Mouse (Mus musculus) 3T3-L1 (cell line): ENCODE results near the gene Trpm2.
"Not testable (repeated sequence)": the region's sequence is repeated elsewhere in the genome, so short reads cannot be mapped to it uniquely, and the experiment has no call there.

Experiments
- DNase-seq: peaks from one replicate; pipeline ENCODE4 v3.0.0-alpha.2; 2015; ENCODE audit warnings: low read depth, low spot score

Trpm2 gene

DNA sequence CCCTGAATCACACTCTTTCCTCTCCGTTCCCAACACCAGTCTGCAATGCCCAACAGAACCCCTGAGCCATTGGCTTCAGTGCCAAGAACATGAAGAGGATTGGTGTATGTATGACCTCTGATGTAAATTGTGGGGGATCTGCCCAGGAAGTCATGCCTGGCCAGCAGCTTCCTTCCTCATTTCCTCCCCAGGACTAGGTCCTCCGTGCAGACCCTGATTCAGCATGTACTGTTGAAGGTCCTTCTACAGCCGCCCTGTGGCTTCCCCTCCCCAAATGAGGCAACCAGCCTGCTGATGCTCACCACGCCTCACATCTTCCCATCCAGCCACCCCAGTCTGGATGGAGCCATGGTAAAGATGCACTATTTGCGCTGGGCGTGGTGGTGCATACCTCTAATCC, at the start of gene Trpm2:
Gene Trpm2 (minus strand): TSS at position 83 of the 400 bp plus-strand sequence.
- no peak for DNase-seq

DNA sequence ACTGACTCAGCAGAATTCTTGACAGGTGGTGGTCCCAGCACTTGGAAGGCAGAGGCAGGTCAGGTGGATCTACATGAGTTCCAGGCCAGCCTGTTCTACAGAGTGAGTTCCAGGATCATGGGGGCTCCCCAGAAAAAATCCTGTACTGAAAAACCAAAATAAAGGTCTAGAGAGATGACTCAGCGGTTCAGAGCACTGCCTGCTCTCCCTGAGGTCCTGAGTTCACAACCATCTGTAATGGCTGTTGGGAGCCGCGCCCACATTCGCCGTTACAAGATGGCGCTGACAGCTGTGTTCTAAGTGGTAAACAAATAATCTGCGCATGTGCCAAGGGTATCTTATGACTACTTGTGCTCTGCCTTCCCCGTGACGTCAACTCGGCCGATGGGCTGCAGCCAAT, 49.6 kb upstream of the Trpm2 start:
- not testable (repeated sequence) for DNase-seq

DNA sequence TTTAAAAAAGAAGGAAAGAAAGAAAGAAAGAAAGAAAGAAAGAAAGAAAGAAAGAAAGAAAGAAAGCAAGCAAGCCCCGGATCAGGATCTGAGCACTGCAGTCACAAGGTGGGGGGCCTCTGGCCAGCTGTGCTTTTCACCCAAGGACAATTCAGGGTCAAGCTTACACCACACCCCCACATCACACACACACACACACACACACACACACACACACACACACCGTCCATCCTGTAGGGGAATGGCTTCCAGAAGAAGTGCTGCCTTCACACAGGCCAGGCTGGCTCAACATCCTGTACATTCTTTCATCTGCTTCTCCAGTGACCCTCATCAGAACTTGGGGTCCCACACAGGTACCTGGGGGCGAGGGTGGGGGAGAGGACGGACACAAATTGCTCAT, 48.9 kb upstream of the Trpm2 start:
- no peak for DNase-seq

DNA sequence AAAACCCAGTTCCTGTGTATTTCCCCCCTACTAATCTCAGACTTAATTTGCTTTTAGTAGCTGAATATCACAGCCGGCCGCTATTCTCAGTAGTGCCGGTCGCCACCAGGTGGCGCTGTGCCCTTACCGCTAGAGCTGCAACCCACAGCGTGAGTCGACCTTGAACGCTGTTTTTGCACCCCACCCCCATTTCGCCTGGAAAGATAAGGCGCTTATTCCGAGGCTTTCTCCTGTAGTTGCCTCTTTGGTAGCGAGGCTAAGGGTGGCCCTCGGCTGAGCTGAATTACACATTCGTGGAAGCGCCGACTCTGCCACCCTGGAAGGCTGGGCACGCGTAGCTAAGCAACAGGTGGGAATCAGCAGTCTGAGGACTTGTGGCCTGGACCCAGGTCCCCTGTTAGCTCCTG, 48.4 kb upstream of the Trpm2 start:
- DNase-seq = peak; percentile 83

DNA sequence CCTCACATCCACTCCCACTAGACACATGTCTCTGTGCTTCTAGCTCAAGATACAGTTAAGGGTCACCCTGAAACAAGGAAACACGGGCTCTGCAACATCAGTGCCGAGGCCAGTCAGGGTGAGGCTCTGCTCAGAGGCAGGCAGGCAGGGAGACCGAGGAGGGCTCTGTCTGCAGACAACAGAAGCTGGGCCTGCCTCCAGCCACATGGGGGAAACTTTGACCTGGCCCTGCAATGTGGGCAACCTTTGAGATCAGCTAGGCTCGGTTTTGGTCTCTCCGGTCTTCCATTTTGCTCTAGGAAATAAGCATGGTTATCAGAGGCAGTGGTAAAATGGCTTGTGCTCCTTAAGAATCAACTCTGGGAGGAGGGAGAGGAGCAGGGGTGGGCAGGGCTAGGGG, 46.0 kb upstream of the Trpm2 start:
- no peak for DNase-seq

DNA sequence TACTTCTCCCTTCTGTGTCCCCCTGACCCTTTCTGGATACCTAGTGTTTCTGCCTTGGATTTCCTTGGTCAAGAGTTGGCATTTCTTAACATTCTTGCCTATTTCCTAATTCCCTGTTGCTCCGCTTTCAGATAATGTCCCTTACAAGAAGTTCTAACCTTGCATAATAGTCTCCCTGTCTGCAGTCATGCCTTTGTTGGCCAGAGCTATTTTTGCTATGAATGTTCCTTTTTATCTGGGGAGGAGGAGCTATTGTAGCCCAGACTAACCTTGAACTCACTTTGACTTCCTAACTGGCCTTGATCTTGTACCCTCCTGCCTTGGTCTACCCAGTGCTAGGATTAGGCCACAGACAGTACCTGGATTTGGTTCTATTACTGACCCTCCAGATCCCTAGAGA, 45.1 kb upstream of the Trpm2 start:
- DNase-seq = no peak

DNA sequence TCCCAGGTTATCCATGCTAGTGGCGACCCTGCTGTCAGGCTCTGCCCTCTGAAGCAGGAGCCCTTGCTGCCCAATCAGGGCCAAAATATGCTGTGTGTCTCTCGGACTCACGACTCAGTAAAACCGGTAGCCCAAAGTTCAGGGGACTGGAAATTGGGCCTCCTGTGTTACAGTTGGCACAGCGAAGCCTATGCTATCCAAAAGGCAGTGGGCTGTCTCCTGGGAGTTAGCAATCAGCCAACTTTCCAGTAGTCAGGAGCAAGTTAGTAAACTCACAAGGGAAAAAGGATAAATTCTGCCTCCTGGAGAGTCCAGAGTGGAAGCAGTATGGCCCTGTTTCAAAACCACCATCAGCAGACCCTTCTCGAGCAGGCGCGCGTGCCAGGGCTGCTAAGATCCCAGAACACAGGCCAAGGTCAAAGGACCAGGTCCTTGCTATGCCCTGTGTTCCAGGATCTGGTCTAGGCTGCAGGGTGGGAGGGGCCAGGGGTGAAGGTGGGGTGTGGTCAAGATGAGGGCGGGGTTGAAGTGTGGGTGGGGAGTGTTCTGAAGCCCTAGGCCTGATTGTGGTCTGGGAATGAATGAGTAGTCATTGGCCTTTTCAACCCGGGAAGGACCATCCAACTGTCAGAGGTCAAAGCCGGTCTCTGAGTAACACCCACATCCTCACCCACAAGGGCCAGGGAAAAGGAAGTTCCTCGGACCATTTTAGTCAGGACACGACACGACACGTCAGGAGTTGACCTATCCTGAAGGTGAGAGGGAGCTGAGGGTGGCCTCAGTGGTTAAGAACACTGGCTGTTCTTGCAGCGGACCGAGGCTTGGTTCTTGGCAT, 42.5 kb upstream of the Trpm2 start:
- no peak for DNase-seq

DNA sequence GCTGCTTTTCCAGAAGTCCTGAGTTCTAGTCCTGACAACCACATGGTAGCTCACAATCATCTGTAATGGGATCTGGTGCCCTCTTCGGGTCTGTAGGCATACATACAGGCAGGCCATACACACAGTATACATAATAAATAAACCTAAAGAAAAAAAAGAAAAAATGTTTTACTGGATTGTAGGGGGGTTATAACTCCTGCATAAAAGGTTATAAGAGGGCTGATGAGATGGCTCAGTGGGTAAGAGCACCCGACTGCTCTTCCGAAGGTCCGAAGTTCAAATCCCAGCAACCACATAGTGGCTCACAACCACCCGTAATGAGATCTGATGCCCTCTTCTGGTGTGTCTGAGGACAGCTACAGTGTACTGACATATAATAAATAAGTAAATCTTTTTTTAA, 40.8 kb upstream of the Trpm2 start:
- not testable (repeated sequence) for DNase-seq

DNA sequence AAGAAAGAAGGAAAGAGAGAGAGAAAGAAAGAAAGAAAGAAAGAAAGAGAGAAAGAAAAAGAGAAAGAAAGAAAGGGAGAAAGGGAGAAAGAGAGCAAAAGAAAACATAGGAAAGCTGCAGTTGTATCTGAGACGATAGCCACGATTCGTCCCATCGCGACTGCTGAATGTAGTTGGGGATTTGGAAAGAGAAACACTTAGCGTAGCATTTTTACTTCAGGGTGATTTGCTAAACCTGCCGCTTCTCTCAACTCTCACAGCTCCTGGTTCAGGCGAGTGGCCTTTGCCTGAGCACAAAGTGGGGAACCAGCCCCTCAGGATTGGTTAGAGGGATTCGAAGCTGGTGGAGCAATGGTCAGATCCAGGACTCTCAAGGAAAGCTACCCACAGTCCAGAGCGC, 40.0 kb upstream of the Trpm2 start:
- DNase-seq = no peak

DNA sequence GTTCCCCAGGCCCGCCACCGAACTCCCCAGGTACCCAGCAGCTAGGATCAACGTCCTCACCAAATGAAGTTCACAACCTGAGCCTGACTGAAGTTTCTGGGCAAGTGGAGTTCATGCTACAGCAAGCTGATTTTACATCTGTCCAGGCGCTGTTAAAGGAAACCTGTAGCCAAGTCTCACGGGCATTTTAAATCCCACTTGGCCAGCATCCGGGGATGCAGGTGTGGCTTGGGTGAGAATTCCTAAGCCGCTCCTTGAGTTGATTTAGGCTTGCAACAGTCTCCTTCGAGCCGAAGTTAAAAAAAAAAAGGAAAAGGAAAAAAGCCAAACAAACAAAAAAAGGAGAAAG, 39.6 kb upstream of the Trpm2 start, which contains the start of gene Pfkl:
Gene Pfkl (minus strand): TSS at position 139 of the 349 bp plus-strand sequence.
- no peak for DNase-seq

DNA sequence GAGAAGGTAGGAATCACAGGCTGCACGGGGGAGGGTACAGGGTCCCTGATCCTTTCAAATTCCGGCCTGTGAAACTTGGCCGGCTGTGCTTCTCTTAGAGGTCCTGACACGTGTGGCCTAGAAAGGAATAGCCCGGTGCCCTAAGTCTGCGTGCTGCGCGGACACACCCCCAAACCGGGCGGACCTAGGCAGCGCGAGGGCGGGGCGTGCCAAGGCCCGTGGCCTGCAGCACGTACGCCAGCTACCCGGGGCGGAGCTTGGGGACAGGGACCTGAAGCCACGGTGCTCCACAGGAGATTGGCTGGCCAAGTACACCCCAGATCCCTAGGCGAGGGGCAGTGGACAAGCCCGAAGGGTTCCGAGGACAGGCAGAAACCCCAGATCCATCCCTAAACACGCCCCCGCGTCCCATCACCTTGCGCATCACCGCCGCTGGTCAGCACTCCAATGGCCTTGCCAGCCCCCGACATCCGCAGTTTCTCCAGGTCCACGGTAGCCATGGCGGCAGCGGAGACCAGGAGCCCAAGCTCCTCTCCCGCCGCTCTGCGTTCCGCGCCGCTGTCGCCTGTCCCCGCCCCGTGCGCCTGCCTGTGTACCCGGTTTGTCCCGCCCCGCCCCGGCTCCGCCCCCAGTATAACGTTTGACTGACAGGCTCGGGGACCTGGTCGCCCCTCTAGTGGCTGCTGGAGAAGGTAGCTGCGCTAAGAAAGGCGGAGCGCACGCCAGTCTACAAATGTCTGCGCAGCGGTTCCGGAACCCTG, 39.0 kb upstream of the Trpm2 start:
- peak; percentile 91 for DNase-seq

DNA sequence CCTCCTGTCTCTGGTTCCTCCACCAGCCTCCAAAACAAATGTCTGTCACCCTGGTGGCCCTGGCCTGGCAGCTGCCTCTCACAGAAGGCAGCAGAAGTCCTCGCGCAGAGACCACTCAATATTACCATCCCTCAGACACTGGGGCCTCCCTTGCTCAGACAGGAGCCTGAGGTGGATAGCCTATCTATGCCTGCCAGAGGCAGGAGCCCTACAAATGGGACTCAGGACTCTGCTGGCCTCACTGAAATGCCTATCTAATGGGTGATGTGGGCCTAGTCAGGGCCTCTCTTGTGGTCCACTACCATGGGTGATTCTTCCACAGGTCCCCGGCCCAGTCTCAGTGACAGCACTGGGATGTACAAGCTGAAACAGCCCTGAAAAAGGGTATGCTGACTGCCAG, 37.8 kb upstream of the Trpm2 start:
- no peak for DNase-seq

DNA sequence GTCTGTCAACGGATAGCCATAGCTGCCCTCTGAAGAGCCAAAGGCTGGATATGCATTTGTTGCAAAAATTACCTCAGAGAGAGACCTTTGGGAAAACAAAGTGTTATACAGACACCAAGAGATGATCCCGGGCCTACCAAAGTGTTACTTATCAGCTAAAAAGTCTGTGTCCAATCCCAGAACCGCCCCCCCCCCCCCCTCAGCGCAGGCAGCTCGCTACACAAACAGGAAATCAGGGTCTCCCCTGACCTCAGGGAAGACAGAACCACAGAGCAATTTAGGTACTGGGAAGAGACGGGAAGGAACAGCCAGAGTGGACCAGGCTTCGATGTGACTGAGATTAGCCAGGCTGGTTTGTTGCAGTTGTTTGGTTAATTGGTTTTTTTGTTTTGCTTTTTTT, 36.8 kb upstream of the Trpm2 start:
- DNase-seq = no peak

DNA sequence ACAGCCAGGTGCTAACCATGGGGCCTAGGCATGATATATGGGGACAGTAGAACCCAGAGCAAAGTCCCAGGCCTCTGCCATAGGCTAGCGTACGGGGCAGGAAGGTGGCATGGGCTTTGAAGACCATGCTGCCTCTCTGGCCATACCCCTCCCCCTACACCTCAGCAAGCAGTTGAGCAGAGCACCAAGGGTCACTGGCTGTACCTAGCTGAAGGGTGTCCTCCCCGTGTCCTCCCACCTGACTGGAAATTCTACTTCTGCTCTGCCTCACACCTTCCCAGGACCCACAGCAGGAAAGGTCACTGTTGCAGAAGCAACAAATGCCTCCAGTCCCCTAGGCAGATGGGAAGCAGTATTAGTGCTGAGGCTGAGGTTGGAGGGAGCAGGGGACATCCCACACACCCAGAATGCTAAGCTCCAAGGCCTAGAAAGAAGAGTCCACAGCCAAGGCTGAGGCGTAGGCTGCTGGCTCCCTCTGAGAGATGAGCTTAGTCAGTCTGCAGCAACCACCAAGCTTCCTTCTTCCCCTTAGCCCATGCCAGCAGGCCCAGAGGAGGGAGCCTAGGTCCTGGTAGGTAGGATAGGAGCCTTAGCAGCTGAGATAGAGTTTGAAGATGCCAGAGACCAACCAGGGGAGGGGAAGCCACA, 35.6 kb upstream of the Trpm2 start:
- DNase-seq = no peak

DNA sequence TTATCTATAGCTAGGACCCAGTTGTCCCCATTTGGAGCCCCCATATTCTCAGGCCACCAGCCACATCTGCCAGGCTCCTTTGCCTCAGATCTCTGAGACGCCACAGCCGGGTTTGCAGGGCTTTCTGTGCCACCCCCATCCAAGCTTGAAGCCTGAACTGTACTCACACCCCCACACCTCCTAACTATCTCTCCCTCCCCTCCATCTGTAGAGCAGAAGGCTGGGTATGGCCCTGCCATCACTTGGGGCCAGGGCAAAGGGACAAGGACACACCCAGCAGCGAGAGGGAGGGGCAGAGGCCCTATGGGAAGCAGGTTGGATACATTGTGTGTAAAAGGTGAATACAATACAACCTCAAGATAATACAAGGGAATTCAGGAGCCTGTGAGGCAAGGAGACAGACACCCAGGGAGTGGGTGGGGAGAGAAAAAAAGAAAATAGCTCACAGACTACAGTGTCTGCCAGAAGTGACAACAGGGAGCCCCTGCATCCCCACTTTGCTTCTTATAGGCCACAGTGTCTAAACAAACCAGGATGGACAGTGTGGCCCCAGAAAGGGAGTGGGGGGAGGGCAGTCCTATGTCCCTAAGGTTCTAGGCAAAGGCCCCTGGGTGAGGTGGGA, 34.2 kb upstream of the Trpm2 start:
- DNase-seq = no peak

DNA sequence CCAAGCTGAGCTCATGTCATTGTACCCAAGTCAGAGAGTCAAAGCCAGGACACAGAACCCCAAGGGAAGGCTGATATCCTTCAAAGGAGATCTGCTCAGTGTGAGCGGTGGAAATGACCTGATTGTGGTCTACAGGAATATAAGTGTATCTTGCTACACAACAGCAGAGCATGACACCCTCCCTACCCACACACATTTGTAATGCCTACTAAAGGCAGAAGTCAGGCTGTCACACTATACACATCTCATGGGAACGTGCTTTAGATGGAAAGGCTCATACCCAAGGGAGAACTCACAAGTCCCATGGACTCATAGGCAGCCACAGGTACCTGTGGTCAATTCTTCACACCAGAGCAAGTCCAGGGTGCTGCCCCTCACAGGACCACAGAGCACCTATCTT, 32.0 kb upstream of the Trpm2 start:
- DNase-seq = no peak

DNA sequence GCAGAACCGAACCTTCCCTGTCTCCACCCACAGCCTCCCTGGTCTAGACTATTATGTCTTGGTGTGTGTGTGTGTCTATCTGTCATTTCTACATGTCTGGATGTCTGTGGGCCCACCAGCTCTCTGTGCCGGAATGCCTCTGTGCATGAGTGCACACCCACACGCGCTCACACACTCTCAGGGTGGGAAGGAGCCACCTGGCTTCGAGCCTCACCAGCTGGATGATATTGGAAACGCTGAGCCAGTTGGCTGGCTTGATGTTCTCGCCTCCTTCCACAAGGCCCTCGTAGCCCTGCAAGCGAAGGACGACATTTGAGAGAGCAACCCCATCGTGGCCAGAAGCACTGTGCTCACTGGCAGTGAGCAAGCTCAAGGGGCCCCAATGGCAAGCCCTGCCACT, 31.4 kb upstream of the Trpm2 start:
- DNase-seq = no peak

DNA sequence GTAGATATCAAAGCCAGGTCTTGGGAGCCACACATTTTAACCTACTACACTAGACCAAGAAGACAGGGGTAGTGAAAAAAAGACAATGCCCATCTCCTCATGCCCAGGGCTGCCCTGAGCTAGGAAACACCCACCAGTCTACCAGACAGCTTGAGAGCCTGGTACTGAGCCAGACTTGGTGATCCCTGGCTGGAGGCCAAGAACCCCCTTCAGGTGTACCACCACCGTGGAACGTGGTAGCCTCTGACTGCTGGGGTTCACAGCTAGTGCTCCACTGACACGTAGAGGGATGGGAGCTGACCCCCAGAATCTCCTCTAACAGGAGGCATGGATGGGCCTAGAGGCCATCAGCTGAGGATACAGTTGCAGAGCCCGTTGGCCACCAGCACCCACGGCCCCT, 29.8 kb upstream of the Trpm2 start:
- no peak for DNase-seq

DNA sequence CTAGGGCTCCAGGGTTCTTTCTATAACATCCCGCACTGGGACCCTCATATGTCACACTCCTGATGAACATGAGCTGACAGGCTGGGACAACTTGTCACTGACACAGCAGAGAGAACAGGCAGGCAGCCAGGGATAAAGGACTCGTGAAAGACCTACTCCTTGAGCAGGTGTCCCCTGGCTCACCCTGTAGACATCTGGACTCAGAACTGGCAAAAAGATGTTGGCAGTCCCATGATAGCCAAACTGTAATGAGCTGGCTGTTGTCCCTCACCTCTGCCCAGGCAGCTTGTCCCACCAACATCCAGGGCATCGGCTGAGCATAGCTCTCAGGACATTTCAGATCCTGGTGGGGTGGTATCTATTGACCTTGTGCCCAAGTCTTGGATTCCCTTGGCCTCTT, 25.3 kb upstream of the Trpm2 start:
- no peak for DNase-seq

DNA sequence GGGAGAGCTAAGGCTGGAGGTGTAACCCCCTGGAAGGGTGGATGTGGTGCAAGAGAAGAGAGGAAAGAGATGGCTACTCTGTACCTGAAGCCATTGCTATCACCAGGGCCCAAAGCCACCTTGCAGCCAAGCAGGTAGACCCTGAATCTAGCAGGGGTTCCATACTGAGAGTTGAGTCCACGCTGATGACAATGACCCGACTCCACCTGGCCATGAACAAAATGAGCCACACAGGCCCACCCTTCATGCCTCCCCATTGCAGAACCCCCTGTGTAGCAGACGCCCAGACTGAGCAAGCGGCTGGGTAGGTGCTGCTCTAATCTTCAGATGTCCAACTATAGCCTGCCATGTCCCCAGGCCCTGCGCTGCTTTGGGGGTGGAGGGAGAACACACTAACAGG, 15.4 kb upstream of the Trpm2 start:
- DNase-seq = no peak

DNA sequence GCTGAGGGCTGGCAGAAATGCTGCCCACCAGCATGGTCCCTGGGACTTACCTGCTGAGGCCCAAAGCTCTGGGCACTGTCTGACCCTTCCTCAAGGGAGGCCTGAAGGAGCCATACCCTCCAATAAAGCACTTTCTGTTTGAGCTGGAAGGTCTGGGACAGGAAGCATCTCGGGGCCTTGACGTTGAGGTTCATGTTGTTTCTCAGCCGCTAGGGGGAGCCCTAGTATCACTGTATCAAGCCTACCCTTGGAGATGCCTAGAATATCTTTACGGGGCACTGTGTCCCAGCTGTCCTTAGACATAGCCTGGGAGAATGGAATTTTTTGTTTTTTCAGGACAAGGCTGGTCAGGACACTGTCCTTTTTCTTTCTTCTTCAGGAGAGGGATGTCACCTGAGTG, 14.3 kb upstream of the Trpm2 start:
- DNase-seq = peak; percentile 94
